Comparison of ENCODE assay signal across 10 mouse cellular contexts in the genomic region with DNA sequence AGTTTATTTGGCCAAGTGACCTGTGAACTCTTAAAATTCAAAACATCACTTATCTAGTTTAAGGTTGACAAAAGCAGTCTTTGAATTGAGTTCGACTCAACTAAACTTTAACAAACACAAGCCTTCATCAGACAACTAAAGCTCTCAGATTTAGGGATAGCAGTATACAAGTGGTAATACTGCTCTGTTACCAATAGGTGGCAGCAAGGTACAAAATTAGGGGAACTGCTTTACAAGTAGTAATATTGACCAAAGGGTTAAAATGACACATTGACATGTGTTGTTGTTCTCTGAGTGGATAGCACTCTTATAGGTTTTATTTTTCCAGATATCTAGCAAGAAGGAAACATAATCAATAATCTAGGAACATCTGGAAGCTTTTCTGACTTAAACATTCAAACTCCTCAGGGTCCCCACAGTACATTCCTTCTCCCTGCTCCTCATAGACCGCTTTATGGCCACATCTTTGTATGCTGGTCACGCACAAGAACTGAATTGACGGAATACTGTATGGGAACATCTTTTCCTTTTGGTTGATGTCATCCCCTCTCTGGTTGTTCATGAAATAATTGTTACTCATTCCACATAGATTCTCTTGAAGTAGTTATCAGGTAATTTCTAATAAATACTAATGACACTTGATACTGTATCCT. TPM values are rescaled to one million over a fixed set of nuclear protein-coding genes. Genes with fewer than 3 reads are reported as not detected.
DNase-seq lines count a peak whose midpoint lies in the region; ATAC-seq and TF ChIP-seq lines count a peak whose summit lies in the region.
"Had no signal": no experiment of that assay in that cellular context is flagged by ENCODE, and none has a peak within 500 bp of the region (broad histone marks: within the 10 kb centered on the region; RNA-seq: fewer than 3 reads in every experiment).

No protein-coding gene starts in this region.

- no peak overlapping the region for H3K4me3 ChIP-seq in cerebellum, adult 2 months (replicated peaks; ENCODE audit: insufficient read depth, low read depth, low read length)
- no peak overlapping the region for H3K4me3 ChIP-seq in lung, embryonic 14.5 days (ENCODE audit: low read depth, low read length)
- no peak overlapping the region for H3K4me3 ChIP-seq in midbrain, embryonic 14.5 days (replicated peaks; ENCODE audit: low read depth, low read length)

- DNase-seq in cerebellum, postnatal 10 days: peak; percentile 20 to 46
- DNase-seq in cerebellum, adult 2 months: no peak
- DNase-seq in lung, embryonic 14.5 days: peak; percentile 68
- no peak for DNase-seq in lung, postnatal 25 days (ENCODE audit: low spot score)
- DNase-seq in midbrain, embryonic 14.5 days: peak; percentile 62
- DNase-seq in spleen, adult 18-20 months: no peak
- DNase-seq in lung, postnatal 10 days: no peak

- no peak for TF ChIP-seq POLR2A in cerebellum, adult 2 months (IDR thresholded peaks at IDR 0.05; ENCODE audit: borderline replicate concordance, insufficient read depth, low read length)

- TF ChIP-seq CTCF in cerebellum, adult 2 months (IDR thresholded peaks at IDR 0.05; ENCODE audit: borderline replicate concordance, insufficient read depth, low read depth, low read length): no peak
- peak; percentile 67 for TF ChIP-seq CTCF in lung, embryonic 14.5 days (IDR thresholded peaks at IDR 0.05; ENCODE audit: low read depth)

- H3K9ac ChIP-seq in lung, embryonic 14.5 days: no peak overlapping the region
- H3K9ac ChIP-seq in midbrain, embryonic 14.5 days (replicated peaks; ENCODE audit: low read length): no peak overlapping the region

- 67% methylated on average over 4 of the region's 4 CpGs for WGBS in cerebellum, adult 2 months
- WGBS in lung, embryonic 14.5 days: 64% methylated on average over 4 of the region's 4 CpGs
- 71% methylated on average over 4 of the region's 4 CpGs for WGBS in midbrain, embryonic 14.5 days

- no peaks in the 10 kb centered on the region for H3K9me3 ChIP-seq in lung, embryonic 14.5 days (ENCODE audit: low read depth, low read length)
- no peaks in the 10 kb centered on the region for H3K9me3 ChIP-seq in midbrain, embryonic 14.5 days (ENCODE audit: control insufficient read depth, low read length)

- no peak overlapping the region for H3K4me2 ChIP-seq in lung, embryonic 14.5 days
- no peak overlapping the region for H3K4me2 ChIP-seq in midbrain, embryonic 14.5 days (ENCODE audit: low read length)

- no peaks in the 10 kb centered on the region for H3K36me3 ChIP-seq in lung, embryonic 14.5 days (ENCODE audit: insufficient read depth)
- no peaks in the 10 kb centered on the region for H3K36me3 ChIP-seq in midbrain, embryonic 14.5 days (ENCODE audit: control insufficient read depth, insufficient read depth, low read length)

- H3K27ac ChIP-seq in cerebellum, adult 2 months (ENCODE audit: insufficient read depth, low read length): no peak overlapping the region
- no peak overlapping the region for H3K27ac ChIP-seq in lung, embryonic 14.5 days (ENCODE audit: low read depth)
- H3K27ac ChIP-seq in midbrain, embryonic 14.5 days (replicated peaks; ENCODE audit: low read depth, low read length): no peak overlapping the region

- H3K27me3 ChIP-seq in cerebellum, adult 2 months (ENCODE audit: control insufficient read depth, insufficient read depth, low read length): no peaks in the 10 kb centered on the region
- no peaks in the 10 kb centered on the region for H3K27me3 ChIP-seq in lung, embryonic 14.5 days (ENCODE audit: insufficient read depth, low read length)
- H3K27me3 ChIP-seq in midbrain, embryonic 14.5 days (ENCODE audit: control insufficient read depth, insufficient read depth, low read length): no peaks in the 10 kb centered on the region

- no peak for ATAC-seq in lung, embryonic 14.5 days (ENCODE audit: insufficient read depth)
- ATAC-seq in common myeloid progenitor, adult 5-6 weeks (replicated peaks; ENCODE audit: low read depth, poor library complexity, severe bottlenecking): peak; percentile 87
- no peak for ATAC-seq in midbrain, embryonic 14.5 days (ENCODE audit: low FRiP score, low TSS enrichment)

- H3K4me1 ChIP-seq in cerebellum, adult 2 months (ENCODE audit: control insufficient read depth, insufficient read depth, low read length): no peaks in the 10 kb centered on the region
- no peaks in the 10 kb centered on the region for H3K4me1 ChIP-seq in lung, embryonic 14.5 days (ENCODE audit: insufficient read depth)
- no peaks in the 10 kb centered on the region for H3K4me1 ChIP-seq in midbrain, embryonic 14.5 days (ENCODE audit: control insufficient read depth, insufficient read depth, low read length)

RNA-seq across cellular contexts. Expression of gene Vwde, which starts 23.7 kb away (rescaled TPM):
- 0.79 and 0.89 TPM in 2 replicates for polyA plus RNA-seq in cerebellum, adult 2 months (2012; rRNA removed)
- 0.03 and 0.08 TPM in 2 replicates for polyA plus RNA-seq in lung, embryonic 14.5 days (2014; fragmentation: Nextera tagmentation; extraction: Ambion mirVana)
- not detected in 2 replicates for total RNA-seq in common myeloid progenitor, adult 5-6 weeks (2017)
- 0.25 TPM in 1 of 2 replicates, not detected in the other for polyA plus RNA-seq in midbrain, embryonic 14.5 days (2014; fragmentation: Nextera tagmentation; extraction: Ambion mirVana)
- polyA plus RNA-seq: large intestine, adult 2 months; small intestine, adult 2 months had no signal

Comparison
In these comparisons a context has a peak if more than half of its experiments do, and no peak if none do; other contexts are left out.
1. DNase-seq: peak in cerebellum, postnatal 10 days (2 of 2), lung, embryonic 14.5 days (single experiment) and midbrain, embryonic 14.5 days (single experiment); none in cerebellum, adult 2 months (0 of 2), lung, postnatal 25 days (single experiment), spleen, adult 18-20 months (0 of 2) and lung, postnatal 10 days (single experiment).